ENCODE assay signal across 26 mouse cellular contexts in the genomic region with DNA sequence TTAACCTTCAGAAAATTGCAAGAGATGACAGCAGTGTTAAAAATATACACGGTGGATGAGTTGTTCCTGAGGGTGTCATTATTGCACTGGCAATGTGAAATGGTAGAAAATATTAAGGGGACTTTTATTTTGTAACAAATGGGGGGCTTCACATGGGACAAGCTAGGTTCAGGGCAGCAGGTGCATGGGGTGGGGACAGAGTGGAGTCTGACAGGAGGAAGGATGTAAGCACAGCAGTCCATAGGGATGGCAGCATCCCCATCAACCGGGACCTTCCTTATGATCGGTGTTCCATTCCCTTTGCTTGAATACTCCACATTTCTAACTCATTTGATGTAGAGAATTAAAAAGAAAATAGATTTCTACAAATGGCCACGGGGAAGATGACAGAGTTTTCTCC.
"Had no signal": no experiment of that assay in that cellular context is flagged by ENCODE, and none has a peak within 500 bp of the region (broad histone marks: within the 10 kb centered on the region; RNA-seq: fewer than 3 reads in every experiment).

No protein-coding gene starts in this region.

- H3K4me1 ChIP-seq: heart, embryonic 13.5 days; heart, embryonic 15.5 days; hindbrain, embryonic 10.5 days; hindbrain, embryonic 12.5 days; intestine, embryonic 15.5 days; limb, embryonic 10.5 days; limb, embryonic 12.5 days; liver, embryonic 13.5 days had no signal

- H3K27me3 ChIP-seq: heart, embryonic 15.5 days; hindbrain, embryonic 12.5 days; intestine, embryonic 15.5 days; limb, embryonic 12.5 days; liver, embryonic 13.5 days had no signal

- H3K9ac ChIP-seq: heart, embryonic 13.5 days; heart, embryonic 15.5 days; hindbrain, embryonic 12.5 days; hindbrain, embryonic 14.5 days; intestine, embryonic 15.5 days; limb, embryonic 12.5 days; liver, embryonic 13.5 days had no signal

- H3K36me3 ChIP-seq: heart, embryonic 13.5 days; heart, embryonic 15.5 days; hindbrain, embryonic 10.5 days; hindbrain, embryonic 12.5 days; intestine, embryonic 15.5 days; limb, embryonic 10.5 days; limb, embryonic 12.5 days; liver, embryonic 13.5 days had no signal

- H3K9me3 ChIP-seq: heart, embryonic 13.5 days; heart, embryonic 15.5 days; hindbrain, embryonic 10.5 days; hindbrain, embryonic 12.5 days; intestine, embryonic 15.5 days; limb, embryonic 10.5 days; limb, embryonic 12.5 days; liver, embryonic 13.5 days had no signal

- H3K4me2 ChIP-seq: heart, embryonic 11.5 days; heart, embryonic 13.5 days; heart, embryonic 15.5 days; hindbrain, embryonic 12.5 days; hindbrain, embryonic 14.5 days; intestine, embryonic 15.5 days; limb, embryonic 12.5 days; liver, embryonic 11.5 days; liver, embryonic 13.5 days had no signal

- ATAC-seq: hindbrain, embryonic 16.5 days; inflammation-experienced regulatory T-cells, adult 6 months; intestine, embryonic 15.5 days; intestine, postnatal 0 days had no signal

- H3K4me3 ChIP-seq: gastrocnemius, adult 2 months; heart, embryonic 13.5 days; heart, embryonic 15.5 days; hindbrain, embryonic 10.5 days; hindbrain, embryonic 12.5 days; intestine, embryonic 15.5 days; layer of hippocampus, adult 2 months; left cerebral cortex, adult 2 months; limb, embryonic 10.5 days; limb, embryonic 12.5 days; liver, embryonic 13.5 days had no signal

- DNase-seq: gastrocnemius, adult 2 months; gastrocnemius, postnatal 10 days; gastrocnemius, postnatal 25 days; heart, postnatal 4 days; kidney, adult 18-20 months; kidney, adult 8-10 months; kidney, postnatal 10 days; kidney, postnatal 25 days; kidney, postnatal 4 days; liver; liver, embryonic 13.5 days had no signal

- H3K27ac ChIP-seq: gastrocnemius, adult 2 months; heart, embryonic 13.5 days; heart, embryonic 15.5 days; hindbrain, embryonic 10.5 days; hindbrain, embryonic 12.5 days; hindbrain, embryonic 14.5 days; intestine, embryonic 15.5 days; layer of hippocampus, adult 2 months; left cerebral cortex, adult 2 months; limb, embryonic 10.5 days; limb, embryonic 12.5 days; liver, embryonic 13.5 days had no signal
